Mouse (Mus musculus) spleen, adult 2 months (tissue): Measurements from ENCODE around the gene 4921504E06Rik.

Experiments used
- CTCF ChIP-seq: fragments of 200-500 bp; IDR thresholded peaks from 2 replicates; pipeline ENCODE4 v1.5.1; 2011; ENCODE audit warnings: mild to moderate bottlenecking, inconsistent platforms; ENCODE audit not compliant: insufficient read depth, insufficient read length, insufficient replicate concordance; ENCODE audit errors: extremely low read depth
- POLR2A ChIP-seq: fragments of 200-500 bp; IDR thresholded peaks from 2 replicates; pipeline ENCODE4 v1.6.1; 2011; ENCODE audit warnings: low read depth, low read length, inconsistent platforms

- TF ChIP-seq POLR2A (no peak), CTCF (no peak)
Measured at GRCm38 (mm10) chr2:19448042-19448700, 105.5 kb downstream of the 4921504E06Rik start.
